Mouse (Mus musculus): ENCODE data around the gene Cerk. TPM values are rescaled to one million over a fixed set of nuclear protein-coding genes. Genes with fewer than 3 reads are reported as not detected.
A peak's percentile ranks its signal among the peaks of the same experiment; 100 is the strongest.
"Not testable (repeated sequence)": the region's sequence is repeated elsewhere in the genome, so short reads cannot be mapped to it uniquely, and the experiment has no call there.

The Cerk gene
- 10 to 100 TPM; 21.1 to 26.4 TPM for total RNA-seq (2021)
- long read RNA-seq, experiment 1, full-length matches to known transcripts, result 25 of 38 reads
- long read RNA-seq, experiment 1, partial matches to known transcripts, result 1 of 38 reads
- long read RNA-seq, experiment 1, other reads (novel, unspliced or antisense), result 12 of 38 reads
- long read RNA-seq, experiment 2, full-length matches to known transcripts, result 19 of 20 reads
- long read RNA-seq, experiment 2, partial matches to known transcripts, result 1 of 20 reads
- long read RNA-seq, experiment 2, other reads (novel, unspliced or antisense), result 0 of 20 reads

GRCm38 (mm10) chr15:86185689-86186569, at the start of gene Cerk:
Gene Cerk, minus strand, starts transcription at chr15:86186141.
- peak; percentile 89 for DNase-seq

GRCm38 (mm10) chr15:86234517-86235441, 48.8 kb upstream of the Cerk start:
- no peak for DNase-seq

- no peak for DNase-seq
These were observed 48.1 kb upstream of the Cerk start for GRCm38 (mm10) chr15:86234001-86234400.

- DNase-seq, result peak; percentile 42
These were observed 46.0 kb upstream of the Cerk start for GRCm38 (mm10) chr15:86231831-86232512.

GRCm38 (mm10) chr15:86231170-86231569, 45.2 kb upstream of the Cerk start:
- DNase-seq, result no peak

GRCm38 (mm10) chr15:86229623-86230022, 43.7 kb upstream of the Cerk start:
- DNase-seq, result no peak

- no peak for DNase-seq
These were observed 43.1 kb upstream of the Cerk start for GRCm38 (mm10) chr15:86229088-86229487.

- DNase-seq, result peak; percentile 69
These were observed 42.2 kb upstream of the Cerk start for GRCm38 (mm10) chr15:86228186-86228585.

- no peak for DNase-seq
These were observed 41.0 kb upstream of the Cerk start for GRCm38 (mm10) chr15:86226968-86227367.

- no peak for DNase-seq
These were observed 40.3 kb upstream of the Cerk start for GRCm38 (mm10) chr15:86226221-86226620.

- no peak for DNase-seq
These were observed 39.1 kb upstream of the Cerk start for GRCm38 (mm10) chr15:86224972-86225551.

- not testable (repeated sequence) for DNase-seq
These were observed 36.0 kb upstream of the Cerk start for GRCm38 (mm10) chr15:86221901-86222300.

GRCm38 (mm10) chr15:86221369-86221768, 35.4 kb upstream of the Cerk start:
- DNase-seq, result no peak

GRCm38 (mm10) chr15:86220715-86221114, 34.8 kb upstream of the Cerk start:
- DNase-seq, result no peak

- peak; percentile 57 for DNase-seq
These were observed 34.3 kb upstream of the Cerk start for GRCm38 (mm10) chr15:86220229-86220630.

GRCm38 (mm10) chr15:86219534-86220228, 33.7 kb upstream of the Cerk start:
- no peak for DNase-seq

- DNase-seq, result not testable (repeated sequence)
These were observed 30.7 kb upstream of the Cerk start for GRCm38 (mm10) chr15:86216641-86217040.

- DNase-seq, result no peak
These were observed 28.7 kb upstream of the Cerk start for GRCm38 (mm10) chr15:86214549-86215201.

GRCm38 (mm10) chr15:86213753-86214548, 28.0 kb upstream of the Cerk start, which contains the start of gene Tbc1d22a:
Gene Tbc1d22a, plus strand, starts transcription at chr15:86214459.
- peak; percentile 95 for DNase-seq
